Mouse (Mus musculus) midbrain, embryonic 14.5 days (tissue): Measurements from ENCODE around the gene Gipc1. TPM values are rescaled to one million over a fixed set of nuclear protein-coding genes. Genes with fewer than 3 reads are reported as not detected.

Source experiments
- ATAC-seq: fragments of 200-750 bp; cut with Nextera tagmentation; 2 replicates; pipeline ENCODE4 v1.8.0; 2017; ENCODE audit warnings: moderate number of reproducible peaks, moderate library complexity; ENCODE audit not compliant: low FRiP score, low TSS enrichment
- DNase-seq: peaks from one replicate; pipeline ENCODE4 v3.0.0-alpha.2; 2015
- H3K27ac ChIP-seq: fragments of 300-500 bp; sonication (generic); replicated peaks from 2 replicates; pipeline ENCODE4 v1.5.1; 2014; ENCODE audit warnings: mild to moderate bottlenecking, low read depth, low read length, moderate library complexity
- H3K27me3 ChIP-seq: fragments of 300-500 bp; sonication (generic); 2 replicates; pipeline ENCODE4 v1.6.1; 2014; ENCODE audit warnings: low read length, control low read depth, mixed read lengths; ENCODE audit not compliant: control insufficient read depth, insufficient read depth
- H3K36me3 ChIP-seq: fragments of 300-500 bp; sonication (generic); 2 replicates; pipeline ENCODE4 v1.6.1; 2014; ENCODE audit warnings: low read length, control low read depth; ENCODE audit not compliant: control insufficient read depth, insufficient read depth
- H3K4me1 ChIP-seq: fragments of 300-500 bp; sonication (generic); 2 replicates; pipeline ENCODE4 v1.6.1; 2014; ENCODE audit warnings: mild to moderate bottlenecking, antibody characterized with exemption, low read length, control low read depth; ENCODE audit not compliant: control insufficient read depth, insufficient read depth
- H3K4me2 ChIP-seq: fragments of 300-500 bp; sonication (generic); 2 replicates; pipeline ENCODE4 v1.6.1; 2014; ENCODE audit warnings: mild to moderate bottlenecking, low read length, moderate library complexity
- H3K4me3 ChIP-seq: fragments of 300-500 bp; sonication (generic); replicated peaks from 2 replicates; pipeline ENCODE4 v1.5.1; 2014; ENCODE audit warnings: low read depth, low read length
- H3K9ac ChIP-seq: fragments of 300-500 bp; sonication (generic); replicated peaks from 2 replicates; pipeline ENCODE4 v1.6.1; 2014; ENCODE audit warnings: mild to moderate bottlenecking, low read length, moderate library complexity
- H3K9me3 ChIP-seq: fragments of 300-500 bp; sonication (generic); 2 replicates; pipeline ENCODE4 v1.6.1; 2016; ENCODE audit warnings: low read length, control low read depth, mixed read lengths; ENCODE audit not compliant: control insufficient read depth
- WGBS: fragments of 180-500 bp; shearing (Covaris S2); extraction: QIAGEN DNeasy Blood & Tissue Kit; methylation state at CpG from one replicate; pipeline ENCODE4 v1.1.7; 2014; 5-methylcytosine and 5-hydroxymethylcytosine counted together
- polyA plus RNA-seq: library from polyadenylated mRNA; unstranded; fragments of >200 nt; fragmentation: Nextera tagmentation; extraction: Ambion mirVana; gene quantifications from 2 replicates; pipeline ENCODE4 v1.2.1, GENCODE M21; 2014

Gene Gipc1
- polyA plus RNA-seq, 1 experiment from 2014 or later, result 116 TPM

GRCm38 (mm10) chr8:83654725-83655124 is 2.2 kb downstream of the Gipc1 start:
- H3K36me3 ChIP-seq, result no peaks in the 10 kb centered on the region; the same call in 1 of the 2 replicates
- H3K4me3 ChIP-seq, result no peak overlapping the region
- H3K4me1 ChIP-seq, result peaks cover 11% of the 10 kb centered on the region
- no peaks in the 10 kb centered on the region for H3K27me3 ChIP-seq
- no peak overlapping the region for H3K9ac ChIP-seq
- no peaks in the 10 kb centered on the region for H3K9me3 ChIP-seq
- ATAC-seq (no peak), DNase-seq (no peak)
- no peak overlapping the region for H3K27ac ChIP-seq
- H3K4me2 ChIP-seq, result no peak overlapping the region
- 97% methylated on average over 6 of the region's 6 CpGs for WGBS

GRCm38 (mm10) chr8:83656043-83656442 is 3.6 kb downstream of the Gipc1 start:
- no peaks in the 10 kb centered on the region; the same call in 1 of the 2 replicates for H3K36me3 ChIP-seq
- H3K4me1 ChIP-seq, result peaks cover 22% of the 10 kb centered on the region
- H3K27ac ChIP-seq, result no peak overlapping the region
- H3K4me3 ChIP-seq, result no peak overlapping the region
- H3K27me3 ChIP-seq, result no peaks in the 10 kb centered on the region
- 92% methylated on average over 9 of the region's 9 CpGs for WGBS
- ATAC-seq (no peak), DNase-seq (no peak)
- no peak overlapping the region for H3K4me2 ChIP-seq
- no peaks in the 10 kb centered on the region for H3K9me3 ChIP-seq
- H3K9ac ChIP-seq, result no peak overlapping the region

- 87% methylated on average over 13 of the region's 13 CpGs for WGBS
- ATAC-seq, result no peak
- H3K9me3 ChIP-seq, result no peaks in the 10 kb centered on the region
Observed at GRCm38 (mm10) chr8:83656484-83657246, 4.2 kb downstream of the Gipc1 start.

DNA sequence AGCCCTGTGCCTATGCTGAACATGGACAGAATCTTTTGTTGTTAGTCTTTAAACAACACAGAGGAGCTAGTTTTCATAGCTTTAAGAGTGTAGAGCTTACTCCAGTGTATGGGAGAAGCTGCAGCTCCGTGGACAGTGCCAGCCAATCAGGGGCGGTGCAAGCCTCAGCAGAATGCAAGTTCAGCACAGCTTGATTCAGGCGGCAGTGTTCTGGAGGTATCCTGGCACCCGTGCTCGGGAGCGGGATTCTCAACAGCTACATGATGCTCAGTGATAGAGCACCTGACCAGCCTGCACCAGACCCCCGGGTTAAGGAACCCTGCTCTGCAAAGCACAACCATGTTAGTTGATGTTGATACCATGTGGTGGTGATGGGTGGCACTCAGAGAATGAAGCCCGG is 8.1 kb downstream of the Gipc1 start:
- H3K9ac ChIP-seq, result 0 out of 2 replicates have a peak overlapping the region, but pooled peaks have one; percentile 9
- H3K4me2 ChIP-seq, result no peak overlapping the region
- no peaks in the 10 kb centered on the region for H3K9me3 ChIP-seq
- no peaks in the 10 kb centered on the region for H3K27me3 ChIP-seq
- ATAC-seq, result peak; percentile 22; the same call in 1 of the 2 replicates
- 8% methylated on average over 8 of the region's 8 CpGs for WGBS
- peaks cover 18% of the 10 kb centered on the region; the same call in 1 of the 2 replicates for H3K4me1 ChIP-seq
- H3K27ac ChIP-seq, result no peak overlapping the region
- H3K4me3 ChIP-seq, result no peak overlapping the region
- H3K36me3 ChIP-seq, result peaks cover 10% of the 10 kb centered on the region; the same call in 1 of the 2 replicates
- peak; percentile 34 for DNase-seq

More at GRCm38 (mm10) chr8:83656484-83657246, 4.2 kb downstream of the Gipc1 start:
- no peaks in the 10 kb centered on the region; the same call in 1 of the 2 replicates for H3K36me3 ChIP-seq
- peaks cover 25% of the 10 kb centered on the region for H3K4me1 ChIP-seq
- H3K4me3 ChIP-seq, result no peak overlapping the region
- H3K4me2 ChIP-seq, result no peak overlapping the region
- no peak overlapping the region for H3K9ac ChIP-seq
- no peak overlapping the region for H3K27ac ChIP-seq
- DNase-seq, result no peak
- no peaks in the 10 kb centered on the region for H3K27me3 ChIP-seq

DNA sequence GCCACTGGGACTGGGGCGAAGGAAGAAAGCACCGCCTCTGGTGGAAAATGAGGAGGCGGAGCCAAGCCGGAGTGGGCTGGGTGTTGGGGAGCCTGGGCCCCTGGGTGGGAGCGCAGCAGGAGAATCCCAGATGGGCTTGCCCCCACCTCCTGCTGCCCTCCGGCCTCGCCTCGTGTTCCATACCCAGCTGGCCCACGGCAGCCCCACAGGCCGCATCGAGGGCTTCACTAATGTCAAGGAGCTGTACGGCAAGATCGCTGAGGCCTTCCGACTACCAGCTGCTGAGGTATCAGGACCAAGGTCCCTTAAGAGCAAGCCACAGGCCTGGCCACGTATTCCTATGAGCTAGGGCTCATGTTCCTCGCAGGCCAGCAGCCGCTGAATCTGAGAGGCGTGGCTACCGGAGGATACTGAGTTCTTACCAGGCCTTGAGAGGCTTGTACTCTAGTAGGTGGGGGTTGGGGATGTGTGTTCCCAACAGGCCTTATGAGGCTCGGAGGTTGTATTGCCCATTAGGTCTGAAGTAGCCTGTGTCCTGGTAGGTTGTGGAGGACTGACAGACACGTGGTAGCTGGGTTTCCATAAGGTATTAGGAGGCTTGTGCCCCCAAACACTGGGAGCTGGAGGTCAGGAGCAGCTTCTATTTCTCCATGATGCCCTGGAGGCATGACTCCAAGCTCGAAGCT is 8.7 kb downstream of the Gipc1 start:
- DNase-seq (peak; percentile 30), ATAC-seq (0 out of 2 replicates have a peak, but pooled peaks have one; percentile 0)
- peaks cover 18% of the 10 kb centered on the region; the same call in 1 of the 2 replicates for H3K4me1 ChIP-seq
- H3K4me2 ChIP-seq, result no peak overlapping the region
- H3K27ac ChIP-seq, result no peak overlapping the region
- H3K4me3 ChIP-seq, result no peak overlapping the region
- 18% methylated on average over 22 of the region's 22 CpGs for WGBS
- H3K9ac ChIP-seq, result no peak overlapping the region
- no peaks in the 10 kb centered on the region for H3K27me3 ChIP-seq
- H3K9me3 ChIP-seq, result no peaks in the 10 kb centered on the region
- peaks cover 10% of the 10 kb centered on the region; the same call in 1 of the 2 replicates for H3K36me3 ChIP-seq

GRCm38 (mm10) chr8:83662421-83662826 is 9.9 kb downstream of the Gipc1 start:
- ATAC-seq, result 0 out of 2 replicates have a peak, but pooled peaks have one; percentile 15
- H3K4me1 ChIP-seq, result peaks cover 28% of the 10 kb centered on the region

GRCm38 (mm10) chr8:83664096-83664495 is 11.6 kb downstream of the Gipc1 start:
- Histone ChIP-seq H3K9ac (no peak overlapping the region), H3K4me2 (no peak overlapping the region), H3K27me3 (no peaks in the 10 kb centered on the region), H3K27ac (no peak overlapping the region), H3K9me3 (no peaks in the 10 kb centered on the region), H3K36me3 (peaks cover 10% of the 10 kb centered on the region), H3K4me1 (peaks cover 41% of the 10 kb centered on the region), H3K4me3 (no peak overlapping the region)
- 90% methylated on average over 13 of the region's 13 CpGs for WGBS
- ATAC-seq (no peak), DNase-seq (no peak)

More at GRCm38 (mm10) chr8:83662421-83662826, 9.9 kb downstream of the Gipc1 start:
- no peak overlapping the region for H3K9ac ChIP-seq
- peak; percentile 90 for DNase-seq
- H3K36me3 ChIP-seq, result peaks cover 10% of the 10 kb centered on the region; the same call in 1 of the 2 replicates
- H3K27ac ChIP-seq, result no peak overlapping the region
- WGBS, result 9% methylated on average over 4 of the region's 4 CpGs
- no peaks in the 10 kb centered on the region for H3K9me3 ChIP-seq
- no peak overlapping the region for H3K4me2 ChIP-seq
- no peaks in the 10 kb centered on the region for H3K27me3 ChIP-seq
- no peak overlapping the region for H3K4me3 ChIP-seq

GRCm38 (mm10) chr8:83664931-83665625 is 12.6 kb downstream of the Gipc1 start:
- no peaks in the 10 kb centered on the region for H3K9me3 ChIP-seq
- peaks cover 19% of the 10 kb centered on the region for H3K36me3 ChIP-seq
- ATAC-seq (no peak), DNase-seq (no peak)
- H3K27ac ChIP-seq, result no peak overlapping the region
- no peak overlapping the region for H3K4me2 ChIP-seq
- H3K9ac ChIP-seq, result no peak overlapping the region
- no peak overlapping the region for H3K4me3 ChIP-seq
- no peaks in the 10 kb centered on the region for H3K27me3 ChIP-seq
- H3K4me1 ChIP-seq, result peaks cover 39% of the 10 kb centered on the region
- WGBS, result 50% methylated on average over 2 of the region's 2 CpGs
